Mouse (Mus musculus): Measurements from ENCODE around the gene Ttc28.

DNA sequence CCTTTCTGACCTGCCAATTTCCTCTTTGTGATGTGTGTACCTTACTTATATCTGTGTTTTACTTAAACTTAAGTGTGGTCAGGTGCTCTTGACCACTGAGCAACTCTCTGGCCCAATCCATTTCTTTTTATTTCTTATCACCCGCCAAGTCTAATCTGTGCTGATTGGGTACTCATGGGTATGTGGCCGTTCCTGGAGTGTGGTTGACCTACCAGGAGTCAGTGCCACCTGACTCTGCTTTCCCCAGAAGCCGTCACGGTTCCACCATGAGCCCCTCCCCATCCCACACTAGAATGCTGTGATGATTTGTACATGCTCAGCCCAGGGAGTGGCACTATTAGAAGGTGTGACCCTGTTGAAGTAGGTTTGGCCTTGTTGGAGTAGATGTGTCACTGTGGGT is 153.9 kb downstream of the Ttc28 start:
- TF ChIP-seq TAL1 (IDR thresholded peaks at IDR 0.05; ENCODE audit: low read length) (no peak), GATA1 (IDR thresholded peaks at IDR 0.05; ENCODE audit: low read length) (no peak)

Measured in erythroblast, embryonic 14.5 days (primary cell).